Mouse (Mus musculus) cerebral cortex, adult 2 months (tissue): ENCODE results near the gene Ccl17.

Experiments
- WGBS: fragments of 180-500 bp; shearing (Covaris S2); methylation state at CpG from one replicate; pipeline ENCODE4 v1.1.7; 2018; 5-methylcytosine and 5-hydroxymethylcytosine counted together

The Ccl17 gene

GRCm38 (mm10) chr8:94789256-94789955 lies 20.8 kb upstream of the Ccl17 start:
- 79% methylated on average over 10 of the region's 10 CpGs for WGBS

GRCm38 (mm10) chr8:94794368-94794767 lies 15.9 kb upstream of the Ccl17 start:
- 91% methylated on average over 4 of the region's 4 CpGs for WGBS

- 94% methylated on average over 2 of the region's 2 CpGs for WGBS
Observed at GRCm38 (mm10) chr8:94794782-94795181, 15.5 kb upstream of the Ccl17 start.

GRCm38 (mm10) chr8:94800278-94800968 lies 9.8 kb upstream of the Ccl17 start:
- WGBS, result 34% methylated on average over 7 of the region's 7 CpGs

- WGBS, result 17% methylated on average over 14 of the region's 14 CpGs
Observed at GRCm38 (mm10) chr8:94801293-94802095, 8.8 kb upstream of the Ccl17 start.

GRCm38 (mm10) chr8:94802375-94802774 lies 7.9 kb upstream of the Ccl17 start:
- WGBS, result 50% methylated on average over 4 of the region's 4 CpGs

- 55% methylated on average over 6 of the region's 6 CpGs for WGBS
Observed at GRCm38 (mm10) chr8:94803551-94803950, 6.7 kb upstream of the Ccl17 start.

- 82% methylated on average over 10 of the region's 10 CpGs for WGBS
Observed at GRCm38 (mm10) chr8:94804546-94805340, 5.5 kb upstream of the Ccl17 start.

- WGBS, result 80% methylated on average over 4 of the region's 4 CpGs
Observed at GRCm38 (mm10) chr8:94805811-94806210, 4.4 kb upstream of the Ccl17 start.

GRCm38 (mm10) chr8:94807506-94807905 lies 2.7 kb upstream of the Ccl17 start:
- 64% methylated on average over 7 of the region's 7 CpGs for WGBS

- WGBS, result 92% methylated on average over 6 of the region's 6 CpGs
Observed at GRCm38 (mm10) chr8:94808372-94808771, 1.9 kb upstream of the Ccl17 start.

- 61% methylated on average over 5 of the region's 5 CpGs for WGBS
Observed at GRCm38 (mm10) chr8:94810855-94811254, 602 bp downstream of the Ccl17 start.

GRCm38 (mm10) chr8:94811654-94812053 lies 1.4 kb downstream of the Ccl17 start:
- WGBS, result 74% methylated on average over 6 of the region's 6 CpGs

- WGBS, result 16% methylated on average over 6 of the region's 6 CpGs
Observed at GRCm38 (mm10) chr8:94812645-94813098, 2.4 kb downstream of the Ccl17 start.

GRCm38 (mm10) chr8:94814556-94814955 lies 4.3 kb downstream of the Ccl17 start:
- 0% methylated on average over 1 of the region's 1 CpGs for WGBS

- 80% methylated on average over 11 of the region's 11 CpGs for WGBS
Observed at GRCm38 (mm10) chr8:94817933-94818332, 7.7 kb downstream of the Ccl17 start.

- WGBS, result 84% methylated on average over 6 of the region's 6 CpGs
Observed at GRCm38 (mm10) chr8:94819671-94820179, 9.5 kb downstream of the Ccl17 start.

GRCm38 (mm10) chr8:94820553-94820952 lies 10.3 kb downstream of the Ccl17 start:
- WGBS, result 76% methylated on average over 7 of the region's 7 CpGs

GRCm38 (mm10) chr8:94821381-94821780 lies 11.1 kb downstream of the Ccl17 start:
- 64% methylated on average over 2 of the region's 2 CpGs for WGBS

- WGBS, result 73% methylated on average over 23 of the region's 23 CpGs
Observed at GRCm38 (mm10) chr8:94822637-94823560, 12.6 kb downstream of the Ccl17 start.
